Mouse (Mus musculus): ENCODE measurements around the gene Nox1. TPM values are rescaled to one million over a fixed set of nuclear protein-coding genes. Genes with fewer than 3 reads are reported as not detected.

Gene Nox1
- total and polyA plus RNA-seq, 3 experiments, result 0.27 to 0.60 TPM; not detected in 1

DNA sequence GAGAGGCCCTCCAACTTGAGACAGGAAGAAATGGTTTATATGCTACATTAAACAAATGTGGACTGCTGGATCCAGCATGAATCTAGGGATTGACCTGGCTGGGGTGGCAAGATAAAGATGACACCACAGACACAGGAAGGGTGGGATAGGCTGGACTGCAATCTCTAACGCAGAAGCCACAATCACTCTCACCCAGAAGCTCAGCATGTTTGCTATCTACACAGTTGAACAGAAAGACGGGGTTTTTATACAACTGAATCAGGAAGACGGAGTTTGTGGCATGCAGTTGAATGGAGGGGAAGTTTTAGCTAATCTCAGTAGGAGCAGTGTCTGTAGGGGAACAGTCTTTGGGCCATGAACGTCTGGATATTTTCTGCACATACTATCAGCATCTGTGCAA is 79.8 kb downstream of the Nox1 start:
- peaks cover 3 to 18% of the 10 kb centered on the region in 2 experiments; a peak in 3 of 4 replicates for H3K4me1 ChIP-seq (ENCODE audit: control insufficient read depth in 1 of 2, insufficient read depth in 2 of 2, low read length in 2 of 2)
- peaks cover 0 to 21% of the 10 kb centered on the region in 2 experiments; a peak in 2 of 4 replicates for H3K36me3 ChIP-seq (ENCODE audit: control insufficient read depth in 1 of 2, insufficient read depth in 2 of 2, low read length in 2 of 2)
- TF ChIP-seq ELF1 (IDR thresholded peaks at IDR 0.05; ENCODE audit: low read depth, low read length), result no peak
- TF ChIP-seq SMC3 (IDR thresholded peaks at IDR 0.05; ENCODE audit: low read depth, low read length), result no peak
- TF ChIP-seq TAL1 (IDR thresholded peaks at IDR 0.05; ENCODE audit: low read length), result peak; percentile 95
- TF ChIP-seq BHLHE40 (IDR thresholded peaks at IDR 0.05; ENCODE audit: borderline replicate concordance, low read depth, low read length), result peak; percentile 44; the same call in 1 of the 2 replicates
- TF ChIP-seq TCF12 (IDR thresholded peaks at IDR 0.05; ENCODE audit: low read depth, low read length), result peak; percentile 94
- TF ChIP-seq CHD2 (IDR thresholded peaks at IDR 0.05; ENCODE audit: low read length), result no peak
- peak; percentile 98 for TF ChIP-seq GATA1 (IDR thresholded peaks at IDR 0.05; ENCODE audit: low read depth, low read length)
- TF ChIP-seq JUND (IDR thresholded peaks at IDR 0.05; ENCODE audit: low read depth, low read length), result peak; percentile 65; the same call in 1 of the 2 replicates
- peak; percentile 87 for TF ChIP-seq MYB (IDR thresholded peaks at IDR 0.05; ENCODE audit: low read depth, low read length)
- peak; percentile 36; the same call in 1 of the 2 replicates for TF ChIP-seq SIN3A (IDR thresholded peaks at IDR 0.05; ENCODE audit: low read length)
- TF ChIP-seq ZMIZ1 (IDR thresholded peaks at IDR 0.05; ENCODE audit: low read depth, low read length), result no peak
- TF ChIP-seq MAX (IDR thresholded peaks at IDR 0.05; ENCODE audit: low read length), result peak; percentile 73
- peak; percentile 60 for TF ChIP-seq ETS1 (IDR thresholded peaks at IDR 0.05; ENCODE audit: low read depth, low read length)
- TF ChIP-seq MAFK (IDR thresholded peaks at IDR 0.05; ENCODE audit: borderline replicate concordance, low read depth, low read length), result peak; percentile 57; the same call in 1 of the 2 replicates
- TF ChIP-seq EP300 (IDR thresholded peaks at IDR 0.05; ENCODE audit: low read depth in 1 of 2, low read length in 2 of 2), result peak; percentile 97 to 99
- no peak for TF ChIP-seq USF2 (IDR thresholded peaks at IDR 0.05; ENCODE audit: borderline replicate concordance in 1 of 2, insufficient read depth in 1 of 2, low read depth in 1 of 2, low read length in 2 of 2)
- no peak for TF ChIP-seq USF1 (IDR thresholded peaks at IDR 0.05; ENCODE audit: low read depth, low read length)
- peak; percentile 82; the same call in 1 of the 2 replicates for TF ChIP-seq MYC (IDR thresholded peaks at IDR 0.05; ENCODE audit: low read depth, low read length)
- TF ChIP-seq RCOR1 (IDR thresholded peaks at IDR 0.05; ENCODE audit: low read depth, low read length), result peak; percentile 99
- TF ChIP-seq UBTF (IDR thresholded peaks at IDR 0.05; ENCODE audit: borderline replicate concordance, insufficient read depth, low read depth, low read length), result no peak
- no peaks in the 10 kb centered on the region for H3K27me3 ChIP-seq (ENCODE audit: control insufficient read depth in 1 of 2, insufficient read depth in 2 of 2, low read length in 2 of 2)
- no peak overlapping the region for H3K9ac ChIP-seq (ENCODE audit: control insufficient read depth, low read depth, low read length, poor library complexity, severe bottlenecking)
- H3K9me3 ChIP-seq (replicated peaks; ENCODE audit: insufficient read depth, low read length), result no peaks in the 10 kb centered on the region
- H3K27ac ChIP-seq (ENCODE audit: control insufficient read depth, low read depth, low read length), result no peak overlapping the region
- no peaks in the 10 kb centered on the region for H3K79me2 ChIP-seq (ENCODE audit: control insufficient read depth, insufficient read depth, low read length, poor library complexity)
- peak; percentile 90 for DNase-seq (ENCODE audit: low read depth, low spot score)
- H3K4me3 ChIP-seq (ENCODE audit: control insufficient read depth in 1 of 2, insufficient read depth in 1 of 2, low read depth in 2 of 2, low read length in 2 of 2), result no peak overlapping the region

DNA sequence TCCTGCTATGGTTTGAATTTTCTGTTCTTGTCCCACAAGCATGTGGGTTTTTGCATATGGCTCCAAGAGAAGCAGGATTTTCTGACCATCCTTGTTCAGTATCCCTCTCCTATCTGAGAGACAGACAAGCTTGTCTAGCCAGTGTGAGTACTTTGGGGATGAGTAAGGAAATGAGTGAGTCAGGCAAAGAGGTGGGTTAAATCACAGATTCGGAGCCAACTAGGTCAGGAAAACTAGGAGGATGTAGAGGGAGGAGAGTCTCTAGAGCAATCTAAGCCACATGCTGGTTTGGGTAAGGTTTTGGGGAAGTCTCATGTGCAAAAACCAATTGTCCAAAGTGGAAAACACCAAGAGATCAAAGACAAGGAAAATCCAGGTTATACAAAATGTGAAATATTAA is 80.2 kb downstream of the Nox1 start:
- Histone ChIP-seq H3K9me3 (replicated peaks; ENCODE audit: insufficient read depth, low read length) (no peaks in the 10 kb centered on the region), H3K4me3 (ENCODE audit: control insufficient read depth in 1 of 2, insufficient read depth in 1 of 2, low read depth in 2 of 2, low read length in 2 of 2) (no peak overlapping the region)
- TF ChIP-seq MAX (IDR thresholded peaks at IDR 0.05; ENCODE audit: low read length) (no peak), RAD21 (IDR thresholded peaks at IDR 0.05; ENCODE audit: low read depth, low read length) (no peak), MXI1 (IDR thresholded peaks at IDR 0.05; ENCODE audit: low read depth, low read length) (no peak), JUND (IDR thresholded peaks at IDR 0.05; ENCODE audit: low read depth, low read length) (no peak), MAFK (IDR thresholded peaks at IDR 0.05; ENCODE audit: borderline replicate concordance, low read depth, low read length) (no peak), HCFC1 (IDR thresholded peaks at IDR 0.05; ENCODE audit: low read depth, low read length) (no peak), ZC3H11A (IDR thresholded peaks at IDR 0.05; ENCODE audit: low read depth, low read length) (no peak), NELFE (IDR thresholded peaks at IDR 0.05; ENCODE audit: low read depth, low read length) (no peak)

More for the DNA sequence above, 80.2 kb downstream of the Nox1 start:
- Histone ChIP-seq H3K4me1 (ENCODE audit: control insufficient read depth in 1 of 2, insufficient read depth in 2 of 2, low read length in 2 of 2) (peaks cover 3 to 18% of the 10 kb centered on the region in 2 experiments; a peak in 3 of 4 replicates), H3K9ac (ENCODE audit: control insufficient read depth, low read depth, low read length, poor library complexity, severe bottlenecking) (no peak overlapping the region), H3K79me2 (ENCODE audit: control insufficient read depth, insufficient read depth, low read length, poor library complexity) (no peaks in the 10 kb centered on the region), H3K27ac (ENCODE audit: control insufficient read depth, low read depth, low read length) (no peak overlapping the region), H3K36me3 (ENCODE audit: control insufficient read depth in 1 of 2, insufficient read depth in 2 of 2, low read length in 2 of 2) (peaks cover 0 to 21% of the 10 kb centered on the region in 2 experiments; a peak in 2 of 4 replicates), H3K27me3 (ENCODE audit: control insufficient read depth in 1 of 2, insufficient read depth in 2 of 2, low read length in 2 of 2) (no peaks in the 10 kb centered on the region)
- DNase-seq (ENCODE audit: low read depth, low spot score), result no peak
